Mouse (Mus musculus): ENCODE data around the gene Bcl2l2.

DNA sequence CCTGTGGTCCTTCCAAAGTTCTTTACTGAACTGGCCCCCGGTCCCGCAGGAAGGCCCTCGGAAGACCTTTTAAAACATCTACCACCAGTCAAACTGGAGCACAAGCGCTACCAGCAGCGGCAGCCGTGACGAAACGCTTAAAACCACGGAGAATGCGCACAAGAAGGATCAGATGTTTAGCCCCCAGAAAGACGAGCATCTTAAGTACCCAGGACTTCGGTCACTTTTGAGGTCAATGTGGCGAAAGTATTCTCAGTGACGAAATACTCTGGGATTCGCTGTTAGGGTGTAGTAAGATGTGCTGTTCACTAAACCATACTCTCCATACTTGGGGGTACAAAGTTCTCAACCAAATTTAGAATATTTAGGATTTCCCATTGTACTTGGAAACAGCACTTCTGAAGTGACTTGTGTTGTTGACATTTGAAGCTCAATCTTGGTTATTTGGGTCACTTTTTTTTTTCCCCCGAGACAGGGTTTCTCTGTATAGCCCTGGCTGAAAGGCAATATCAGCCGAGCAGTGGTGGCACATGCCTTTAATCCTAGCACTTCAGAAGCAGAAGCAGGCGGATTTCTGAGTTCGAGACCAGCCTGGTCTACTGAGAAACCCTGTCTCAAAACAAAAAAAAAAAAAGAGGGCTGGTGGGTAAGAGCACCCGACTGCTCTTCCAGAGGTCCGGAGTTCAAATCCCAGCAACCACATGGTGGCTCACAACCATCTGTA, 18.7 kb upstream of the Bcl2l2 start:
- TF ChIP-seq CTCF (IDR thresholded peaks at IDR 0.05; ENCODE audit: control insufficient read depth, insufficient read depth, insufficient read length) (no peak), CEBPB (IDR thresholded peaks at IDR 0.05; ENCODE audit: low read depth) (no peak), MYOD1 (IDR thresholded peaks at IDR 0.05; ENCODE audit: control insufficient read depth, insufficient read length, low read depth) (no peak), FOSL1 (IDR thresholded peaks at IDR 0.05; ENCODE audit: insufficient read depth, low read length, poor library complexity, severe bottlenecking) (no peak), MAX (IDR thresholded peaks at IDR 0.05) (no peak)

Data from C2C12 (cell line).